Mouse (Mus musculus): ENCODE data around the gene Ky. TPM values are rescaled to one million over a fixed set of nuclear protein-coding genes. Genes with fewer than 3 reads are reported as not detected.

Ky gene
- total and polyA plus RNA-seq, 3 experiments: not detected

DNA sequence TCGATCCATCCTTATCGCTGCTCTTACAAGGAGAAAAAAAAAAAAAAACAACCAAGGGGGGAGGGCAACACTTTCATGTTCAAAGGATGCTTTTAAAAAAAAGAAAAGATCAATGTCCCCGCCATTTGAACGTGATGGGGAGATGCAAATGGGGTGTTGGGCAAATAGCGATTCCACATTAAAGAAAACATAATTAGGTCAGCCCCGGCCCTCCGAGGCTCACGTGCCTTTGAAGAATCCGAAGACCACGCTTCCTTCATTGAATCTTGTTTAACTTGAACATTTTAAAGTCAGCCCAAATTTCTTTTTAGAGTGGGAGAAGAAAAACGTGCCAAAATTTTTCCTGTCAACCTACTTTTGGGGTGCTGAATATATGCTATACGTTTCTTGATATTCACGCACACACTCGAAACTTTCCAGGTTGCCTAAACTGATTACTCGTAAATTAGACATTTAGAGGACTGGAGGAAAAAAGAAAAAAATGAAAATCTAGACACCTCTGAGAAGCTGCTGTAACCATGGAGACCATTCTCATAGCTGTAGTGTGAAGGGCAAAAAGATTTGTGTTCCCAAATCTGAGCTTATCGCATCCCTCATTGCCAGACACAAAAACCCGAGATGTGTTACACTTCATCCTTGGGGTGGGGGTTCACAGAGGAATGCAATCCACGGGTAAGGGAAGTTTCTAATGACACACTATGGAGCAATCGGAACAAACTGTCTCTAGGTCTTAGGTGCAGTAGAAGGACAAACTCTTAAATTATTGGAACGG is 40.9 kb downstream of the Ky start:
- Histone ChIP-seq H3K9ac (ENCODE audit: control insufficient read depth, low read depth, low read length, poor library complexity, severe bottlenecking) (no peak overlapping the region), H3K27me3 (ENCODE audit: control insufficient read depth in 1 of 2, insufficient read depth in 2 of 2, low read length in 2 of 2) (no peaks in the 10 kb centered on the region), H3K4me3 (ENCODE audit: control insufficient read depth in 1 of 2, insufficient read depth in 1 of 2, low read depth in 2 of 2, low read length in 2 of 2) (no peak overlapping the region), H3K27ac (ENCODE audit: control insufficient read depth, low read depth, low read length) (no peak overlapping the region), H3K9me3 (replicated peaks; ENCODE audit: insufficient read depth, low read length) (no peaks in the 10 kb centered on the region), H3K36me3 (ENCODE audit: control insufficient read depth in 1 of 2, insufficient read depth in 2 of 2, low read length in 2 of 2) (no peaks in the 10 kb centered on the region), H3K4me1 (ENCODE audit: control insufficient read depth in 1 of 2, insufficient read depth in 2 of 2, low read length in 2 of 2) (no peaks in the 10 kb centered on the region), H3K79me2 (ENCODE audit: control insufficient read depth, insufficient read depth, low read length, poor library complexity) (no peaks in the 10 kb centered on the region)
- no peak for DNase-seq (ENCODE audit: low read depth, low spot score)
- TF ChIP-seq ZMIZ1 (IDR thresholded peaks at IDR 0.05; ENCODE audit: low read depth, low read length): no peak
- no peak for TF ChIP-seq ZC3H11A (IDR thresholded peaks at IDR 0.05; ENCODE audit: low read depth, low read length)
- TF ChIP-seq NRF1 (IDR thresholded peaks at IDR 0.05; ENCODE audit: insufficient read depth, low read depth, low read length, poor library complexity, severe bottlenecking): no peak
- TF ChIP-seq UBTF (IDR thresholded peaks at IDR 0.05; ENCODE audit: borderline replicate concordance, insufficient read depth, low read depth, low read length): no peak
- no peak for TF ChIP-seq RAD21 (IDR thresholded peaks at IDR 0.05; ENCODE audit: low read depth, low read length)
- TF ChIP-seq KAT2A (conservative IDR thresholded peaks at IDR 0.05; ENCODE audit: low read depth, low read length): no peak
- TF ChIP-seq NELFE (IDR thresholded peaks at IDR 0.05; ENCODE audit: low read depth, low read length): no peak
- TF ChIP-seq POLR2A (IDR thresholded peaks at IDR 0.05; ENCODE audit: control insufficient read depth in 1 of 2, insufficient read depth in 1 of 2, low read depth in 1 of 2, low read length in 2 of 2, poor library complexity in 1 of 2): no peak
- TF ChIP-seq GABPA (IDR thresholded peaks at IDR 0.05; ENCODE audit: low read depth, low read length): no peak

DNA sequence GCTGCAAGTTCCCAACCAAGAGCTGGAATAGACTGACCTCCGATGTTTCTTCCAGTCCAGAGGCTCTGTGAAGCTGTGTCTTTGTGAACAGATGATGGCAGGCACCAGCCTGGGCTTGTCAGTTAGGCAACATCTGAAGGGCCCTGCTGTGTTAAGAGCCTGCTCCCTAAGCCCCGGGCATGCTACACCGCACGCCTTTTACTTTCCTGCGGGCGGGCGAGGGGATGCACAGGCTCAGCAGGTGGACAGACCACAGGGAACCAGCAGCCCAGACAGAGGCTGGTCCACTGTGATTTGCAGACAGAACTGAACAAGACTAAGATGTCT is 41.4 kb downstream of the Ky start:
- no peak overlapping the region for H3K27ac ChIP-seq (ENCODE audit: control insufficient read depth, low read depth, low read length)
- TF ChIP-seq ETS1 (IDR thresholded peaks at IDR 0.05; ENCODE audit: low read depth, low read length): no peak
- TF ChIP-seq RCOR1 (IDR thresholded peaks at IDR 0.05; ENCODE audit: low read depth, low read length): no peak
- TF ChIP-seq TCF12 (IDR thresholded peaks at IDR 0.05; ENCODE audit: low read depth, low read length): no peak
- TF ChIP-seq MYB (IDR thresholded peaks at IDR 0.05; ENCODE audit: low read depth, low read length): no peak
- no peak for TF ChIP-seq SIN3A (IDR thresholded peaks at IDR 0.05; ENCODE audit: low read length)
- TF ChIP-seq E2F4 (IDR thresholded peaks at IDR 0.05; ENCODE audit: borderline replicate concordance, low read depth, low read length): no peak
- no peak for TF ChIP-seq USF2 (IDR thresholded peaks at IDR 0.05; ENCODE audit: borderline replicate concordance in 1 of 2, insufficient read depth in 1 of 2, low read depth in 1 of 2, low read length in 2 of 2)
- TF ChIP-seq CTCF (IDR thresholded peaks at IDR 0.05 in 2 of 3, conservative IDR thresholded peaks at IDR 0.05 in 1 of 3; ENCODE audit: control insufficient read depth in 1 of 3, insufficient read depth in 1 of 3, low read depth in 2 of 3, low read length in 3 of 3, poor library complexity in 1 of 3, severe bottlenecking in 1 of 3): no peak
- no peaks in the 10 kb centered on the region for H3K4me1 ChIP-seq (ENCODE audit: control insufficient read depth in 1 of 2, insufficient read depth in 2 of 2, low read length in 2 of 2)
- H3K79me2 ChIP-seq (ENCODE audit: control insufficient read depth, insufficient read depth, low read length, poor library complexity): no peaks in the 10 kb centered on the region
- H3K27me3 ChIP-seq (ENCODE audit: control insufficient read depth in 1 of 2, insufficient read depth in 2 of 2, low read length in 2 of 2): no peaks in the 10 kb centered on the region
- no peak for DNase-seq (ENCODE audit: low read depth, low spot score)
- H3K4me3 ChIP-seq (ENCODE audit: control insufficient read depth in 1 of 2, insufficient read depth in 1 of 2, low read depth in 2 of 2, low read length in 2 of 2): no peak overlapping the region
- H3K9me3 ChIP-seq (replicated peaks; ENCODE audit: insufficient read depth, low read length): no peaks in the 10 kb centered on the region
- H3K36me3 ChIP-seq (ENCODE audit: control insufficient read depth in 1 of 2, insufficient read depth in 2 of 2, low read length in 2 of 2): no peaks in the 10 kb centered on the region
- H3K9ac ChIP-seq (ENCODE audit: control insufficient read depth, low read depth, low read length, poor library complexity, severe bottlenecking): no peak overlapping the region
